18 mouse cellular contexts compared by ENCODE assay signal in genomic region chr4:140845666-140846065, GRCm38 (mm10). TPM values are rescaled to one million over a fixed set of nuclear protein-coding genes. Genes with fewer than 3 reads are reported as not detected.
A peak's percentile ranks its signal among the peaks of the same experiment; 100 is the strongest.
DNase-seq lines count a peak whose midpoint lies in the region; ATAC-seq and TF ChIP-seq lines count a peak whose summit lies in the region.
"Had no signal": no experiment of that assay in that cellular context is flagged by ENCODE, and none has a peak within 500 bp of the region (broad histone marks: within the 10 kb centered on the region; RNA-seq: fewer than 3 reads in every experiment).

TSS of gene Padi1 (minus strand) at chr4:140845778.

- H3K36me3 ChIP-seq in intestine, embryonic 16.5 days (ENCODE audit: control insufficient read depth, insufficient read depth, low read length), result no peaks in the 10 kb centered on the region
- H3K36me3 ChIP-seq in intestine, postnatal 0 days (ENCODE audit: control insufficient read depth, insufficient read depth), result no peaks in the 10 kb centered on the region
- no peaks in the 10 kb centered on the region for H3K36me3 ChIP-seq in MEL (ENCODE audit: control insufficient read depth in 1 of 2, insufficient read depth in 2 of 2, low read length in 2 of 2)
- H3K36me3 ChIP-seq: limb, embryonic 13.5 days had no signal

- H3K79me2 ChIP-seq in MEL (ENCODE audit: control insufficient read depth, insufficient read depth, low read length, poor library complexity), result no peaks in the 10 kb centered on the region

- DNase-seq in lung, postnatal 36 days, result peak; percentile 14
- DNase-seq in lung, postnatal 10 days, result no peak
- DNase-seq in MEL (ENCODE audit: low read depth, low spot score), result peak; percentile 44
- DNase-seq in B cell, adult 2 months, result no peak
- DNase-seq in ovary, postnatal 36 days (ENCODE audit: low spot score), result no peak
- DNase-seq: cerebellum, postnatal 10 days; layer of hippocampus, adult 9-11 months; thymus, adult 18-20 months had no signal

- H3K27ac ChIP-seq in intestine, embryonic 16.5 days (ENCODE audit: low read length), result no peak within 1 kb of the TSS
- H3K27ac ChIP-seq in intestine, postnatal 0 days (ENCODE audit: low read depth, low read length), result no peak within 1 kb of the TSS
- no peak within 1 kb of the TSS for H3K27ac ChIP-seq in MEL (ENCODE audit: control insufficient read depth, low read depth, low read length)
- H3K27ac ChIP-seq: limb, embryonic 13.5 days had no signal

- no peak within 1 kb of the TSS for H3K4me3 ChIP-seq in intestine, embryonic 16.5 days (ENCODE audit: low read length)
- H3K4me3 ChIP-seq in intestine, postnatal 0 days (ENCODE audit: low read depth, low read length), result no peak within 1 kb of the TSS
- no peak within 1 kb of the TSS for H3K4me3 ChIP-seq in MEL (ENCODE audit: control insufficient read depth in 1 of 2, insufficient read depth in 1 of 2, low read depth in 2 of 2, low read length in 2 of 2)
- H3K4me3 ChIP-seq: erythroblast, embryonic 14.5 days; limb, embryonic 13.5 days; megakaryocyte, embryonic 14.5 days; myocyte had no signal

- H3K9ac ChIP-seq in intestine, embryonic 16.5 days (ENCODE audit: low read depth, low read length), result no peak within 1 kb of the TSS
- H3K9ac ChIP-seq in intestine, postnatal 0 days (ENCODE audit: low read depth, low read length), result no peak within 1 kb of the TSS
- no peak within 1 kb of the TSS for H3K9ac ChIP-seq in MEL (ENCODE audit: control insufficient read depth, low read depth, low read length, poor library complexity, severe bottlenecking)
- H3K9ac ChIP-seq: limb, embryonic 13.5 days had no signal

- no peaks in the 10 kb centered on the region for H3K9me3 ChIP-seq in intestine, embryonic 16.5 days (ENCODE audit: control insufficient read depth, low read length)
- H3K9me3 ChIP-seq in intestine, postnatal 0 days (ENCODE audit: control insufficient read depth), result no peaks in the 10 kb centered on the region
- no peaks in the 10 kb centered on the region for H3K9me3 ChIP-seq in MEL (replicated peaks; ENCODE audit: insufficient read depth, low read length)
- H3K9me3 ChIP-seq: limb, embryonic 13.5 days; megakaryocyte, embryonic 14.5 days had no signal

- no peaks in the 10 kb centered on the region for H3K4me1 ChIP-seq in intestine, embryonic 16.5 days (ENCODE audit: control insufficient read depth, insufficient read depth, low read length)
- H3K4me1 ChIP-seq in intestine, postnatal 0 days (replicated peaks; ENCODE audit: control insufficient read depth, insufficient read depth, low read length), result no peaks in the 10 kb centered on the region
- H3K4me1 ChIP-seq in MEL (ENCODE audit: control insufficient read depth in 1 of 2, insufficient read depth in 2 of 2, low read length in 2 of 2), result no peaks in the 10 kb centered on the region

- no peak for TF ChIP-seq CTCF in intestine, postnatal 0 days (IDR thresholded peaks at IDR 0.05; ENCODE audit: low read depth)
- no peak for TF ChIP-seq CTCF in MEL (IDR thresholded peaks at IDR 0.05 in 2 of 3, conservative IDR thresholded peaks at IDR 0.05 in 1 of 3; ENCODE audit: control insufficient read depth in 1 of 3, insufficient read depth in 1 of 3, low read depth in 2 of 3, low read length in 3 of 3, poor library complexity in 1 of 3, severe bottlenecking in 1 of 3)

- 0 out of 2 replicates have a peak, but pooled peaks have one; percentile 28 for ATAC-seq in intestine, embryonic 16.5 days
- ATAC-seq in intestine, postnatal 0 days, result no peak
- 0 out of 2 replicates have a peak, but pooled peaks have one; percentile 20 for ATAC-seq in megakaryocyte progenitor cell, adult 5-6 weeks (replicated peaks; ENCODE audit: poor library complexity)
- ATAC-seq: forebrain, embryonic 14.5 days had no signal

- TF ChIP-seq RAD21 in MEL (IDR thresholded peaks at IDR 0.05; ENCODE audit: low read depth, low read length), result no peak

- no peaks in the 10 kb centered on the region for H3K27me3 ChIP-seq in intestine, embryonic 16.5 days (replicated peaks; ENCODE audit: control insufficient read depth, insufficient read depth, low read length)
- H3K27me3 ChIP-seq in intestine, postnatal 0 days (replicated peaks; ENCODE audit: control insufficient read depth, insufficient read depth, low read length), result no peaks in the 10 kb centered on the region
- no peaks in the 10 kb centered on the region for H3K27me3 ChIP-seq in MEL (ENCODE audit: control insufficient read depth in 1 of 2, insufficient read depth in 2 of 2, low read length in 2 of 2)
- H3K27me3 ChIP-seq: limb, embryonic 13.5 days had no signal

- TF ChIP-seq POLR2A in MEL (IDR thresholded peaks at IDR 0.05; ENCODE audit: control insufficient read depth in 1 of 2, insufficient read depth in 1 of 2, low read depth in 1 of 2, low read length in 2 of 2, poor library complexity in 1 of 2), result no peak

- WGBS in intestine, embryonic 16.5 days, result 65% methylated on average over 6 of the region's 6 CpGs
- 70% methylated on average over 6 of the region's 6 CpGs for WGBS in intestine, postnatal 0 days

- no peak for TF ChIP-seq EP300 in MEL (IDR thresholded peaks at IDR 0.05; ENCODE audit: low read depth in 1 of 2, low read length in 2 of 2)

- no peak within 1 kb of the TSS for H3K4me2 ChIP-seq in intestine, embryonic 16.5 days (ENCODE audit: low read depth, low read length)
- H3K4me2 ChIP-seq in intestine, postnatal 0 days (replicated peaks; ENCODE audit: low read depth), result no peak within 1 kb of the TSS
- H3K4me2 ChIP-seq: limb, embryonic 13.5 days had no signal

TF ChIP-seq in MEL, 35 proteins besides CTCF, POLR2A, EP300 and RAD21:
- no peak for TF ChIP-seq MYC (IDR thresholded peaks at IDR 0.05; ENCODE audit: low read depth, low read length)
- no peak for TF ChIP-seq TAL1 (IDR thresholded peaks at IDR 0.05; ENCODE audit: low read length)
- no peak for TF ChIP-seq JUND (IDR thresholded peaks at IDR 0.05; ENCODE audit: low read depth, low read length)
- no peak for TF ChIP-seq ZNF384 (IDR thresholded peaks at IDR 0.05; ENCODE audit: low read depth, low read length)
- no peak for TF ChIP-seq GATA1 (IDR thresholded peaks at IDR 0.05; ENCODE audit: low read depth, low read length)
- no peak for TF ChIP-seq SIN3A (IDR thresholded peaks at IDR 0.05; ENCODE audit: low read length)
- no peak for TF ChIP-seq MAZ (IDR thresholded peaks at IDR 0.05; ENCODE audit: low read depth, low read length)
- TF ChIP-seq USF1 (IDR thresholded peaks at IDR 0.05; ENCODE audit: low read depth, low read length), result no peak
- no peak for TF ChIP-seq USF2 (IDR thresholded peaks at IDR 0.05; ENCODE audit: borderline replicate concordance in 1 of 2, insufficient read depth in 1 of 2, low read depth in 1 of 2, low read length in 2 of 2)

RNA-seq across cellular contexts. Expression of gene Padi1, which starts in this region (rescaled TPM):
- 0.28 and 0.43 TPM in 2 replicates for polyA plus RNA-seq in intestine, embryonic 16.5 days (2015; fragmentation: Nextera tagmentation; extraction: Ambion mirVana)
- polyA plus RNA-seq in intestine, postnatal 0 days (2015; fragmentation: Nextera tagmentation; extraction: Ambion mirVana), result 0.37 and 0.47 TPM in 2 replicates
- 0.26 and 0.31 TPM in 2 replicates for total RNA-seq in MEL (2012; rRNA removed)
- polyA plus RNA-seq in MEL (2012; ENCODE audit: insufficient read depth in 1 of 2, insufficient read length in 2 of 2, low read depth in 1 of 2, low replicate concordance in 2 of 2, missing spikeins in 1 of 2), result under 1 TPM in 1 of 2 experiments, not detected in 1; 0.40 TPM
- total RNA-seq in megakaryocyte progenitor cell, adult 5-6 weeks (2015), result 0.05 TPM in 2 replicates
- not detected in 2 replicates for total RNA-seq in megakaryocyte progenitor cell, adult 5-6 weeks (2017)
- total RNA-seq: granulocyte monocyte progenitor cell, adult 5-6 weeks had no signal
- polyA plus RNA-seq: erythroblast, embryonic 14.5 days; forebrain, embryonic 14.5 days; liver, embryonic 16.5 days had no signal

Comparison
In these comparisons a context has a peak if more than half of its experiments do, and no peak if none do; other contexts are left out.
1. Peak in ATAC-seq in intestine, embryonic 16.5 days; RNA of the gene not detected or under 1 TPM.
2. Peak in DNase-seq in MEL; RNA of the gene not detected or under 1 TPM.
3. Peak in ATAC-seq in megakaryocyte progenitor cell, adult 5-6 weeks; RNA of the gene not detected or under 1 TPM.